Mouse (Mus musculus) liver, embryonic 15.5 days (tissue): ENCODE measurements around the gene Clrn3. TPM values are rescaled to one million over a fixed set of nuclear protein-coding genes. Genes with fewer than 3 reads are reported as not detected.
"Not testable (repeated sequence)": the region's sequence is repeated elsewhere in the genome, so short reads cannot be mapped to it uniquely, and the experiment has no call there.

Experiments
- ATAC-seq: fragments of 200-750 bp; cut with Nextera tagmentation; 2 replicates; pipeline ENCODE4 v1.8.0; 2017; ENCODE audit warnings: moderate number of reproducible peaks, mild to moderate bottlenecking, moderate library complexity; ENCODE audit not compliant: insufficient read depth
- H3K27ac ChIP-seq: fragments of 300-500 bp; sonication (generic); replicated peaks from 2 replicates; pipeline ENCODE4 v1.5.1; 2015; ENCODE audit warnings: mild to moderate bottlenecking, inconsistent platforms
- H3K27me3 ChIP-seq: fragments of 300-500 bp; sonication (generic); 2 replicates; pipeline ENCODE4 v1.6.1; 2015; ENCODE audit warnings: mild to moderate bottlenecking, inconsistent platforms
- H3K36me3 ChIP-seq: fragments of 300-500 bp; sonication (generic); replicated peaks from 2 replicates; pipeline ENCODE4 v1.6.1; 2015; ENCODE audit warnings: moderate library complexity, mild to moderate bottlenecking, inconsistent platforms
- H3K4me1 ChIP-seq: fragments of 300-500 bp; sonication (generic); replicated peaks from 2 replicates; pipeline ENCODE4 v1.6.1; 2015; ENCODE audit warnings: inconsistent platforms
- H3K4me2 ChIP-seq: fragments of 300-500 bp; sonication (generic); 2 replicates; pipeline ENCODE4 v1.6.1; 2015; ENCODE audit warnings: moderate library complexity, mild to moderate bottlenecking, inconsistent platforms
- H3K4me3 ChIP-seq: fragments of 300-500 bp; sonication (generic); replicated peaks from 2 replicates; pipeline ENCODE4 v1.5.1; 2015; ENCODE audit warnings: mild to moderate bottlenecking, inconsistent platforms
- H3K9ac ChIP-seq: fragments of 300-500 bp; sonication (generic); 2 replicates; pipeline ENCODE4 v1.6.1; 2015; ENCODE audit warnings: moderate library complexity, mild to moderate bottlenecking, inconsistent platforms
- H3K9me3 ChIP-seq: fragments of 300-500 bp; sonication (generic); replicated peaks from 2 replicates; pipeline ENCODE4 v1.6.1; 2016; ENCODE audit warnings: inconsistent platforms
- WGBS: fragments of 180-500 bp; shearing (Covaris S2); methylation state at CpG from one replicate; pipeline ENCODE4 v1.1.7; 2015; ENCODE audit warnings: mixed read lengths; ENCODE audit not compliant: insufficient replicate concordance; 5-methylcytosine and 5-hydroxymethylcytosine counted together
- polyA plus RNA-seq: library from polyadenylated mRNA; unstranded; fragments of >200 nt; fragmentation: Nextera tagmentation; extraction: Ambion mirVana; gene quantifications from 2 replicates; pipeline ENCODE4 v1.2.1, GENCODE M21; 2015

Clrn3 gene
- polyA plus RNA-seq = 0.03 TPM in 1 of 2 replicates, not detected in the other

- ATAC-seq = no peak
- Histone ChIP-seq H3K27ac (no peak within 1 kb of the TSS), H3K9ac (no peak within 1 kb of the TSS), H3K4me3 (no peak within 1 kb of the TSS), H3K36me3 (no peaks in the 10 kb centered on the region), H3K27me3 (no peaks in the 10 kb centered on the region), H3K4me1 (0 out of 2 replicates have a peak, but pooled peaks cover 3% of the 10 kb centered on the region), H3K9me3 (no peaks in the 10 kb centered on the region), H3K4me2 (no peak within 1 kb of the TSS)
- 66% methylated on average over 7 of the region's 7 CpGs for WGBS
Observed at GRCm38 (mm10) chr7:135528515-135528914, at the start of gene Clrn3. Clrn3 (minus strand) TSS chr7:135528654.

GRCm38 (mm10) chr7:135576329-135576728, 47.9 kb upstream of the Clrn3 start:
- Histone ChIP-seq H3K9me3 (no peaks in the 10 kb centered on the region), H3K27me3 (no peaks in the 10 kb centered on the region), H3K4me1 (peaks cover 41% of the 10 kb centered on the region), H3K4me2 (no peak overlapping the region), H3K4me3 (no peak overlapping the region), H3K36me3 (no peaks in the 10 kb centered on the region), H3K9ac (no peak overlapping the region), H3K27ac (no peak overlapping the region; the same call in 1 of the 2 replicates)
- 62% methylated on average over 3 of the region's 3 CpGs for WGBS
- ATAC-seq = no peak

- WGBS = 14% methylated on average over 7 of the region's 7 CpGs
- H3K27me3 ChIP-seq, H3K9ac ChIP-seq, H3K4me3 ChIP-seq, H3K9me3 ChIP-seq, H3K4me2 ChIP-seq, H3K36me3 ChIP-seq: not testable (repeated sequence)
- H3K27ac ChIP-seq = peak overlapping the region; percentile 1; the same call in 1 of the 2 replicates
- H3K4me1 ChIP-seq = peaks cover 33% of the 10 kb centered on the region
- peak; percentile 75 for ATAC-seq
Observed at GRCm38 (mm10) chr7:135575319-135576069, 47.0 kb upstream of the Clrn3 start.

GRCm38 (mm10) chr7:135571951-135572559, 43.6 kb upstream of the Clrn3 start:
- Histone ChIP-seq H3K9ac (no peak overlapping the region), H3K27me3 (no peaks in the 10 kb centered on the region), H3K4me2 (no peak overlapping the region), H3K4me1 (peaks cover 20% of the 10 kb centered on the region), H3K9me3 (no peaks in the 10 kb centered on the region), H3K4me3 (no peak overlapping the region), H3K27ac (no peak overlapping the region), H3K36me3 (no peaks in the 10 kb centered on the region)
- 71% methylated on average over 10 of the region's 10 CpGs for WGBS
- ATAC-seq = no peak

GRCm38 (mm10) chr7:135571392-135571791, 42.9 kb upstream of the Clrn3 start:
- ATAC-seq = no peak
- Histone ChIP-seq H3K27ac (no peak overlapping the region), H3K4me3 (no peak overlapping the region), H3K4me1 (peaks cover 15% of the 10 kb centered on the region), H3K9ac (no peak overlapping the region), H3K36me3 (no peaks in the 10 kb centered on the region), H3K4me2 (no peak overlapping the region), H3K27me3 (no peaks in the 10 kb centered on the region), H3K9me3 (no peaks in the 10 kb centered on the region)

GRCm38 (mm10) chr7:135568550-135568949, 40.1 kb upstream of the Clrn3 start:
- Histone ChIP-seq H3K27me3 (no peaks in the 10 kb centered on the region), H3K4me1 (no peaks in the 10 kb centered on the region), H3K9me3 (no peaks in the 10 kb centered on the region), H3K4me2 (no peak overlapping the region), H3K9ac (no peak overlapping the region), H3K4me3 (no peak overlapping the region), H3K36me3 (no peaks in the 10 kb centered on the region), H3K27ac (no peak overlapping the region)
- no peak for ATAC-seq
- 51% methylated on average over 2 of the region's 2 CpGs for WGBS

GRCm38 (mm10) chr7:135567582-135567981, 39.1 kb upstream of the Clrn3 start:
- Histone ChIP-seq H3K4me1 (no peaks in the 10 kb centered on the region), H3K9ac (no peak overlapping the region), H3K9me3 (no peaks in the 10 kb centered on the region), H3K4me2 (no peak overlapping the region), H3K36me3 (no peaks in the 10 kb centered on the region), H3K27ac (no peak overlapping the region), H3K4me3 (no peak overlapping the region), H3K27me3 (no peaks in the 10 kb centered on the region)
- no peak for ATAC-seq
- WGBS = 38% methylated on average over 1 of the region's 1 CpGs

- 0 out of 2 replicates have a peak, but pooled peaks have one; percentile 25 for ATAC-seq
- WGBS = 73% methylated on average over 5 of the region's 5 CpGs
Observed at GRCm38 (mm10) chr7:135566013-135566412, 37.6 kb upstream of the Clrn3 start.

GRCm38 (mm10) chr7:135564022-135564421, 35.6 kb upstream of the Clrn3 start:
- no peaks in the 10 kb centered on the region for H3K27me3 ChIP-seq
- H3K36me3 ChIP-seq = no peaks in the 10 kb centered on the region
- H3K9me3 ChIP-seq = no peaks in the 10 kb centered on the region
- H3K4me1 ChIP-seq = no peaks in the 10 kb centered on the region
- WGBS = 65% methylated on average over 8 of the region's 8 CpGs
- H3K9ac ChIP-seq = no peak overlapping the region
- H3K27ac ChIP-seq = no peak overlapping the region
- H3K4me2 ChIP-seq = no peak overlapping the region
- ATAC-seq = no peak
- no peak overlapping the region for H3K4me3 ChIP-seq

More at GRCm38 (mm10) chr7:135566013-135566412, 37.6 kb upstream of the Clrn3 start:
- H3K27me3 ChIP-seq = no peaks in the 10 kb centered on the region
- H3K36me3 ChIP-seq = no peaks in the 10 kb centered on the region
- no peak overlapping the region for H3K27ac ChIP-seq
- no peak overlapping the region for H3K4me3 ChIP-seq
- H3K4me2 ChIP-seq = no peak overlapping the region
- no peaks in the 10 kb centered on the region for H3K4me1 ChIP-seq
- no peak overlapping the region for H3K9ac ChIP-seq
- H3K9me3 ChIP-seq = no peaks in the 10 kb centered on the region

- WGBS = 67% methylated on average over 1 of the region's 1 CpGs
Observed at GRCm38 (mm10) chr7:135560280-135560679, 31.8 kb upstream of the Clrn3 start.

GRCm38 (mm10) chr7:135556663-135557402, 28.4 kb upstream of the Clrn3 start:
- Histone ChIP-seq H3K4me1 (no peaks in the 10 kb centered on the region), H3K36me3 (no peaks in the 10 kb centered on the region), H3K9me3 (no peaks in the 10 kb centered on the region), H3K27me3 (no peaks in the 10 kb centered on the region), H3K4me2 (no peak overlapping the region), H3K4me3 (no peak overlapping the region), H3K27ac (no peak overlapping the region), H3K9ac (no peak overlapping the region)
- WGBS = 43% methylated on average over 3 of the region's 3 CpGs
- no peak for ATAC-seq

More at GRCm38 (mm10) chr7:135560280-135560679, 31.8 kb upstream of the Clrn3 start:
- Histone ChIP-seq H3K36me3 (no peaks in the 10 kb centered on the region), H3K27ac (no peak overlapping the region), H3K4me3 (no peak overlapping the region), H3K4me2 (no peak overlapping the region), H3K27me3 (no peaks in the 10 kb centered on the region), H3K9me3 (no peaks in the 10 kb centered on the region), H3K4me1 (no peaks in the 10 kb centered on the region), H3K9ac (no peak overlapping the region)
- ATAC-seq = no peak
